ENCODE assay signal across 8 mouse cellular contexts in genomic region chr16:45841806-45842205, GRCm38 (mm10).
A peak's percentile ranks its signal among the peaks of the same experiment; 100 is the strongest.
DNase-seq lines count a peak whose midpoint lies in the region; ATAC-seq lines count a peak whose summit lies in the region.
"Had no signal": no experiment of that assay in that cellular context is flagged by ENCODE, and none has a peak within 500 bp of the region (broad histone marks: within the 10 kb centered on the region; RNA-seq: fewer than 3 reads in every experiment).

No protein-coding gene starts in this region.

- peak overlapping the region; percentile 87 for H3K4me2 ChIP-seq in kidney, embryonic 15.5 days
- peak overlapping the region; percentile 82 for H3K4me2 ChIP-seq in embryonic facial prominence, embryonic 13.5 days
- H3K4me2 ChIP-seq in hindbrain, embryonic 13.5 days, result peak overlapping the region; percentile 91

- no peaks in the 10 kb centered on the region for H3K36me3 ChIP-seq in kidney, embryonic 15.5 days
- H3K36me3 ChIP-seq in embryonic facial prominence, embryonic 13.5 days, result no peaks in the 10 kb centered on the region
- no peaks in the 10 kb centered on the region for H3K36me3 ChIP-seq in hindbrain, embryonic 13.5 days

- ATAC-seq in kidney, embryonic 15.5 days (replicated peaks; ENCODE audit: low FRiP score), result no peak
- no peak for ATAC-seq in embryonic facial prominence, embryonic 13.5 days (ENCODE audit: insufficient number of reproducible peaks, insufficient read depth, low FRiP score, low TSS enrichment, low read depth)
- ATAC-seq in hindbrain, embryonic 13.5 days (ENCODE audit: low FRiP score), result no peak

- peak overlapping the region; percentile 67 for H3K4me3 ChIP-seq in kidney, embryonic 15.5 days (replicated peaks)
- H3K4me3 ChIP-seq in embryonic facial prominence, embryonic 13.5 days, result peak overlapping the region; percentile 76
- 0 out of 2 replicates have a peak overlapping the region, but pooled peaks have one; percentile 64 for H3K4me3 ChIP-seq in hindbrain, embryonic 13.5 days

- no peaks in the 10 kb centered on the region for H3K27me3 ChIP-seq in kidney, embryonic 15.5 days
- no peaks in the 10 kb centered on the region for H3K27me3 ChIP-seq in embryonic facial prominence, embryonic 13.5 days
- peaks cover 5% of the 10 kb centered on the region; the same call in 1 of the 2 replicates for H3K27me3 ChIP-seq in hindbrain, embryonic 13.5 days

- 71% methylated on average over 3 of the region's 3 CpGs for WGBS in kidney, embryonic 15.5 days
- WGBS in embryonic facial prominence, embryonic 13.5 days, result 83% methylated on average over 3 of the region's 3 CpGs
- WGBS in hindbrain, embryonic 13.5 days, result 89% methylated on average over 3 of the region's 3 CpGs

- H3K4me1 ChIP-seq in kidney, embryonic 15.5 days, result peaks cover 65% of the 10 kb centered on the region
- peaks cover 47% of the 10 kb centered on the region for H3K4me1 ChIP-seq in embryonic facial prominence, embryonic 13.5 days
- H3K4me1 ChIP-seq in hindbrain, embryonic 13.5 days (replicated peaks), result peaks cover 26% of the 10 kb centered on the region

- peak overlapping the region; percentile 92; the same call in 1 of the 2 replicates for H3K27ac ChIP-seq in kidney, embryonic 15.5 days
- H3K27ac ChIP-seq in embryonic facial prominence, embryonic 13.5 days, result no peak overlapping the region
- H3K27ac ChIP-seq in hindbrain, embryonic 13.5 days, result no peak overlapping the region

- no peak for DNase-seq in kidney, postnatal 10 days
- DNase-seq in lung, postnatal 25 days (ENCODE audit: low spot score), result peak; percentile 26
- no peak for DNase-seq in embryo, embryonic 9.5 days (ENCODE audit: extremely low spot score)
- no peak for DNase-seq in adrenal gland, postnatal 14 days
- DNase-seq: spleen, adult 18-20 months had no signal

- H3K9ac ChIP-seq in kidney, embryonic 15.5 days, result peak overlapping the region; percentile 81
- peak overlapping the region; percentile 65 for H3K9ac ChIP-seq in embryonic facial prominence, embryonic 13.5 days
- H3K9ac ChIP-seq in hindbrain, embryonic 13.5 days, result no peak overlapping the region

- H3K9me3 ChIP-seq in kidney, embryonic 15.5 days (replicated peaks), result no peaks in the 10 kb centered on the region
- H3K9me3 ChIP-seq in embryonic facial prominence, embryonic 13.5 days, result no peaks in the 10 kb centered on the region
- H3K9me3 ChIP-seq in hindbrain, embryonic 13.5 days, result no peaks in the 10 kb centered on the region
